Mouse (Mus musculus): ENCODE data around the gene Fbf1. TPM values are rescaled to one million over a fixed set of nuclear protein-coding genes. Genes with fewer than 3 reads are reported as not detected.
A peak's percentile ranks its signal among the peaks of the same experiment; 100 is the strongest.

Gene Fbf1
- polyA plus RNA-seq, 1 experiment from 2014 or later = 41.4 TPM

DNA sequence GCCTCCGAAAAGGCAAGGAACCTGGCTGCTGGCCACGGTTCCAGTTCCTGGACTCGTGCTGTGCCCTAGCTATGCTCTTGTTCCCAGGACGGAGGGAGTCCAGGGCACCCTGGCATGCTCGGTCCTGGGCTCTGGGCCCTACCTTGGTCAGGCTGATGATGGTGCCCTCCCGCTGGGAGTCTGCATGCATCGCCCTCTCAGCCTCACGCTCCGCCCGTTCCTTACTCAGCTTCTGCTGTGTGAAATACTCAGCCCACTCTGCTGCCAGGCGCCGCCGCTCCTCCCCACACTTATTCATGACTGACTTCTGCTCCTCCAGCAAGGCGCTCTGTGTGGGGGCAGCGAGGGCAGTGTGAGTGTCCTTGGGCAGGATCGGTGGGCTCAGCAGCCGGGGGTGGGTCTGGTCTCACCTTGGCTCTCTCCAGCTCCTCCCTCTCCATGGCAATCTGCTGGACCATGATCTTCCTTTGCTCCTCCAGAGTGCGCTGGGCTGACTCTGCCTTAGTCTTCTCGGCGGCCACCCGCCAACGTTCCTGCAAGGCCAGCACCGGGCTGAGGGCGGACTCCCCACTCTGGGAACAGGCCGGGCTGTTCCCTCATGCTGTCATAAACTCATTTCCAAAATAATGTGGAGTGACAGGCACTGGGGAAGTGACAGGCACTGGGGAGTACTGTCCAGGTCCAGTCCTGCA, 21.5 kb downstream of the Fbf1 start:
- Histone ChIP-seq H3K27ac (0 out of 2 replicates have a peak overlapping the region, but pooled peaks have one; percentile 7), H3K9me3 (replicated peaks) (no peaks in the 10 kb centered on the region), H3K4me3 (replicated peaks) (no peak overlapping the region), H3K4me1 (no peaks in the 10 kb centered on the region), H3K4me2 (no peak overlapping the region), H3K27me3 (no peaks in the 10 kb centered on the region), H3K36me3 (peaks cover 94% of the 10 kb centered on the region), H3K9ac (no peak overlapping the region)
- peak; percentile 37; the same call in 1 of the 2 replicates for ATAC-seq (replicated peaks; ENCODE audit: low FRiP score)
- 75% methylated on average over 25 of the region's 25 CpGs for WGBS

DNA sequence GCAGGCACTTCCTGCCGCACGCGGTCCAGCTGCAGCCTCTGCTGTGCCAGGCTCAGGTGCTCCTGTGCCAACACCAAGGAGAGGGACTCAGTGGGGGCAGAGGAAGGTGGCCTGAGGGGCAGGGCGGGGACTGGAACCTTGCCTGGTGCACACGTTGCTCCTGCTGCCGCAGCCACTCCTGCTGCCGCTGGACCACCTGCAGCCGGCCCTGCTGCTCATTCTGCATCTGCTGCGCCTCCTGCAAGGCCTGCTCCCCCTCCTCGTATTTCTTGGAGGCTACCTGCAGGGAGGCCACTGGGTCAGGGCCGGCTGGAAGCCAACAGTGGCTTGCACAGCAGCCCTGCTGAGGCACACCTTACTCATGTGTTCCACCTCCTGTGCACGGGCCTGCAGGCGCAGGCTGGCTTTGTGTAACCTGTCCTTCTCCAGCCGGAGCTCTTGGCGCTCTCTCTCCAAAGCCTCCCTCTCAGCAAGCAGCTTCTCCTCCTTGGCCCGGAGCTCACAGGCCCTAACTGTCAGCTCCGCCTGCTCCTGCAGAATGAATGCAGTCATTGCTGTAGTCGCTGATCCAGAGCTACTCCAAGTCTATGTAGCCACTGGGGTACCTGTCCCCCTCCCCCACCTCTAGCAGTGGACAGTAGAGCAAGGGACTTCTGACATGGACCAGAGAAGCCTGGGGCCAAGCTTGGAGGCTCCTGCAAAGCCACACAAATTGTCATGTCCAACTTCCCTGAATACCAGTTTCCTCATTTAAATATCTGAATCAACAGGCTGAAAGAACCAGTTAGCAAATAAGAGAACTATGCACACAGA, 22.3 kb downstream of the Fbf1 start:
- no peaks in the 10 kb centered on the region for H3K4me1 ChIP-seq
- H3K4me3 ChIP-seq (replicated peaks) = no peak overlapping the region
- H3K27me3 ChIP-seq = no peaks in the 10 kb centered on the region
- WGBS = 67% methylated on average over 18 of the region's 18 CpGs
- H3K9me3 ChIP-seq (replicated peaks) = no peaks in the 10 kb centered on the region
- no peak overlapping the region for H3K9ac ChIP-seq
- H3K4me2 ChIP-seq = no peak overlapping the region
- no peak for ATAC-seq (replicated peaks; ENCODE audit: low FRiP score)
- 0 out of 2 replicates have a peak overlapping the region, but pooled peaks have one; percentile 7 for H3K27ac ChIP-seq
- peaks cover 87% of the 10 kb centered on the region for H3K36me3 ChIP-seq

DNA sequence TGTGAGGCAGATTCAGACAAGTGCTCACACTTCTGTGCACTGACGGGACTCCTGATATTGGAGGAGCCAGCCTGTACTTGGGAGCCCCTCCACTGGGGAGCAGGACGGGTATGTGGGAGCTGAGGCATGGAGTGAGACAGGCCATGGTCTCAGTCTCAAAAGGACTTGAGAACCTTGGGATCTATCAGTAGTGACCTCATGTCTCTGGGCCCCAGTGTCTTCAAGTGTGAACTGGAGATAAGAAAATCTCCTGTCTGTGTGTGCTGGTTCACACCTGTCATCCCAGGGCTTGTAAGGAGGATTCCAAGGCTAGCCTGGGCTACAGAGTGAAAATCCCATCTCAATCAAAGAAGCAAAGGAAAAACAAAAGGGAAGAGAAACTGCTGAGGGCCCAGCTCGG, 24.5 kb downstream of the Fbf1 start:
- Histone ChIP-seq H3K4me2 (no peak overlapping the region), H3K27ac (no peak overlapping the region), H3K4me3 (replicated peaks) (no peak overlapping the region), H3K27me3 (no peaks in the 10 kb centered on the region), H3K9ac (no peak overlapping the region), H3K36me3 (peaks cover 65% of the 10 kb centered on the region), H3K9me3 (replicated peaks) (no peaks in the 10 kb centered on the region), H3K4me1 (peaks cover 6% of the 10 kb centered on the region)
- 84% methylated on average over 3 of the region's 3 CpGs for WGBS
- ATAC-seq (replicated peaks; ENCODE audit: low FRiP score) = no peak

- 67% methylated on average over 10 of the region's 10 CpGs for WGBS
- no peaks in the 10 kb centered on the region for H3K27me3 ChIP-seq
- peaks cover 14% of the 10 kb centered on the region for H3K4me1 ChIP-seq
- no peak for ATAC-seq (replicated peaks; ENCODE audit: low FRiP score)
- no peak overlapping the region for H3K4me2 ChIP-seq
- no peak overlapping the region for H3K4me3 ChIP-seq (replicated peaks)
- no peak overlapping the region for H3K27ac ChIP-seq
- H3K9ac ChIP-seq = no peak overlapping the region
- no peaks in the 10 kb centered on the region for H3K9me3 ChIP-seq (replicated peaks)
- peaks cover 55% of the 10 kb centered on the region for H3K36me3 ChIP-seq
Measured at GRCm38 (mm10) chr11:116142211-116142991, 25.6 kb downstream of the Fbf1 start.

DNA sequence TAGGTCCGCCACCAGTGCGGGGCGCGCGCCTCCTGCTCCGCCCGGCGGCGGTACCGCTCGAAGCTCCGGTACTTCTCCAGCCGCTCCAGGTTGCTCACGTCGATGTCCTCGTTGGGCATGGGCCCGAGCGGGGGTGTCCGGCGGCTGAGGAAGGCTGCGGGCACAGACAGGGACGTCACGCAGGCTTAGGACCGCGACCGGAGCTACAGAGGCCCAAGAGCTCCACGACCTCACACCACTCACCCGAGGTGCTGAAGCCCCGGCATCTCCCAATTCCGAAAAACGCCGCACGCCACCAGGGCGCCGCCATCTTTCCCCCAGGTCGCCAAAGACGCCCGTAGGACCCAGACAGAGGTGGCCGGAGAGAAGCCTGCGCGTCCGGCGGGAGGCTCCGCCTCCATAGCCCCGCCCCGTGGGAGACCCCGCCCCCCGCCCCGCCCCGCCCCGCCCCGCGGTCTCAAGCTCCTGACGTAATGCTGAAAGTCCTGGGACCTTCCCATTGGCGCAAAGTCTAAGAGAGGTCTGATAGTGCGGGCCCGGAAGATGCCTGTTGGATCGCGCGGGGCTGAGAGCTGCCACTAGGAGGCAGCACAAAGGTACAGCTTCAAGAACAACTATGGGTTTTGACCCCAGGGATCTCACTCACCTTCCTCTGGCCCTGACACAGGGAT, 29.4 kb downstream of the Fbf1 start, which contains the start of gene Mrpl38:
Mrpl38 (minus strand) TSS at position 401 of the 671 bp plus-strand sequence.
- H3K9ac ChIP-seq = peak within 1 kb of the TSS; percentile 88
- WGBS = under 1% methylated on average over 60 of the region's 60 CpGs
- H3K4me2 ChIP-seq = peak within 1 kb of the TSS; percentile 68
- peaks cover 27% of the 10 kb centered on the region for H3K4me1 ChIP-seq
- H3K27me3 ChIP-seq = no peaks in the 10 kb centered on the region
- H3K27ac ChIP-seq = peak within 1 kb of the TSS; percentile 82
- H3K4me3 ChIP-seq (replicated peaks) = peak within 1 kb of the TSS; percentile 98
- peak; percentile 96 for ATAC-seq (replicated peaks; ENCODE audit: low FRiP score)
- H3K36me3 ChIP-seq = peaks cover 49% of the 10 kb centered on the region
- no peaks in the 10 kb centered on the region for H3K9me3 ChIP-seq (replicated peaks)

DNA sequence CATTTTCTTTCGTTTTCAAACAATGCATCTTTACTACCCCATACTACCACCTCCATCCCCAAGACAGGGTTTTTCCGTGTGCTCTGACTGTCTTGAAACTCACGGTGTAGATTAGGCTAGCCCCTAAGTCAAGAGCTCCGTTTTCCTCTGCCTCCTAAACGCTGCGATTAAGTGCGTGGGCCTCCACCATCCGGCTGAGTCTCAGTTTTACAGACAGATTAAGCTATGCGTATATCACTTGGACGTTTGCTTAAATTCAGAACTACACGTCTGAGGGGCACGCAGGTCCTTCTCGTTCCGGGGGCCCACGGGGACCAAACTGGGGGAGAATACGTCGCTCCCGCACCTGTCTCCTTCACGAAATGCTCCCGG, 29.9 kb downstream of the Fbf1 start:
- Histone ChIP-seq H3K36me3 (peaks cover 49% of the 10 kb centered on the region), H3K27ac (peak overlapping the region; percentile 82), H3K4me2 (peak overlapping the region; percentile 68), H3K27me3 (no peaks in the 10 kb centered on the region), H3K4me1 (peaks cover 27% of the 10 kb centered on the region), H3K9ac (peak overlapping the region; percentile 88), H3K4me3 (replicated peaks) (peak overlapping the region; percentile 98), H3K9me3 (replicated peaks) (no peaks in the 10 kb centered on the region)
- ATAC-seq (replicated peaks; ENCODE audit: low FRiP score) = 0 out of 2 replicates have a peak, but pooled peaks have one; percentile 8
- WGBS = under 1% methylated on average over 20 of the region's 20 CpGs

DNA sequence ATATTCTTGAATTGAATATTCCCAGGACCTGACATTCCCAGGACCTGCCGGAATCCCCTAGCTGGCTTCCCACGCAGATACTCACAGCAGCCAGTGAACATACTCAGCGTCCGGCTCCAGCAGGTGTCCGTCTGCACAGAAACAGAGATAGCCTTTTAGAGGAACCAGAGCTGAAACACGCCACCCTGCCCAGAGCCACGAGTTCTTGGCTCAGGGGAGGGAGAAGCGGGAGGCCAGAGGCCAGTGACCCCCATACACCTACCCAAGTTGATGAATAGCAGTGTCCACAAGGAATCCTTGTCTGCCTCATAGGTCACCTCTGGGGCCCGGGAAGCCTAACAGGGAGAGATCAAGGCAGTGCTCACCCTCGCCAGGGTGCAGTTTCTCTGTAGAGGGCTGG, 33.8 kb downstream of the Fbf1 start:
- Histone ChIP-seq H3K4me2 (no peak overlapping the region), H3K9me3 (replicated peaks) (no peaks in the 10 kb centered on the region), H3K27ac (no peak overlapping the region), H3K4me1 (peaks cover 52% of the 10 kb centered on the region), H3K27me3 (no peaks in the 10 kb centered on the region), H3K4me3 (replicated peaks) (no peak overlapping the region), H3K36me3 (peaks cover 55% of the 10 kb centered on the region), H3K9ac (no peak overlapping the region)
- ATAC-seq (replicated peaks; ENCODE audit: low FRiP score) = no peak
- WGBS = 81% methylated on average over 10 of the region's 10 CpGs

DNA sequence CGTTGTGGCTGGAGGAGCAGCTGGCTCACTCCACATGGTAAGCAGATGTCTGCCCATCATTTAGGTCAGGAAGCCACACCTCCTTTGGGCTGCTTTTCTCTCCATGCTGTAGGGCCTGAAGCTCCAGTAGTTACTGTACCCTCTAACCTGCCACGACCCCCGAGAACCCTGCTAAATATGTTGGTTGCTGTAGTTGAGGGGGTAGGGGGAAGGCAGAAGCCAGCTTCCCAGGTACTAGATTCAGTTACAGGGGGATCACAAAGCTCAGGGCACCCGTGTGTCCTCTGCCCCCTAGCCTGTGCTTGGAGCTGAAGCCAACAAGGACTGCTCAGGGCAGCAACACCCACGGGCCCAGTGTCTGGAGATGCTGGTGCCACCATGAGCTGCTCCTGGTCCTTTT, 34.5 kb downstream of the Fbf1 start:
- H3K4me2 ChIP-seq = no peak overlapping the region
- H3K9me3 ChIP-seq (replicated peaks) = no peaks in the 10 kb centered on the region
- 80% methylated on average over 5 of the region's 5 CpGs for WGBS
- ATAC-seq (replicated peaks; ENCODE audit: low FRiP score) = no peak
- H3K4me3 ChIP-seq (replicated peaks) = no peak overlapping the region
- H3K27me3 ChIP-seq = no peaks in the 10 kb centered on the region
- no peak overlapping the region for H3K27ac ChIP-seq
- H3K36me3 ChIP-seq = peaks cover 55% of the 10 kb centered on the region
- peaks cover 52% of the 10 kb centered on the region for H3K4me1 ChIP-seq
- H3K9ac ChIP-seq = no peak overlapping the region

- Histone ChIP-seq H3K4me1 (peaks cover 55% of the 10 kb centered on the region), H3K9me3 (replicated peaks) (no peaks in the 10 kb centered on the region), H3K36me3 (peaks cover 55% of the 10 kb centered on the region), H3K4me3 (replicated peaks) (no peak overlapping the region), H3K9ac (peak overlapping the region; percentile 11; the same call in 1 of the 2 replicates), H3K27ac (no peak overlapping the region), H3K27me3 (no peaks in the 10 kb centered on the region), H3K4me2 (no peak overlapping the region)
- whole genome bisulfite sequencing = 78% methylated on average over 16 of the region's 16 CpGs
- no peak for ATAC-seq (replicated peaks; ENCODE audit: low FRiP score)
Measured at GRCm38 (mm10) chr11:116132366-116133333, 35.3 kb downstream of the Fbf1 start.

GRCm38 (mm10) chr11:116131349-116132170, 36.4 kb downstream of the Fbf1 start:
- Histone ChIP-seq H3K27me3 (no peaks in the 10 kb centered on the region), H3K9me3 (replicated peaks) (no peaks in the 10 kb centered on the region), H3K4me1 (peaks cover 54% of the 10 kb centered on the region), H3K36me3 (peaks cover 51% of the 10 kb centered on the region), H3K9ac (peak overlapping the region; percentile 68), H3K4me2 (peak overlapping the region; percentile 80), H3K27ac (peak overlapping the region; percentile 96), H3K4me3 (replicated peaks) (peak overlapping the region; percentile 64)
- 77% methylated on average over 15 of the region's 15 CpGs for WGBS
- ATAC-seq (replicated peaks; ENCODE audit: low FRiP score) = no peak

All from kidney, embryonic 15.5 days (tissue).